Mouse (Mus musculus) lung, embryonic 14.5 days (tissue): ENCODE results near the gene Abcb9. TPM values are rescaled to one million over a fixed set of nuclear protein-coding genes. Genes with fewer than 3 reads are reported as not detected.

Experiments used
- ATAC-seq: fragments of 200-750 bp; cut with Nextera tagmentation; 2 replicates; pipeline ENCODE4 v1.8.0; 2017; ENCODE audit warnings: mild to moderate bottlenecking, moderate TSS enrichment, moderate library complexity; ENCODE audit not compliant: insufficient read depth
- DNase-seq: peaks from one replicate; pipeline ENCODE4 v3.0.0-alpha.2; 2015
- H3K27ac ChIP-seq: fragments of 300-500 bp; sonication (generic); 2 replicates; pipeline ENCODE4 v1.5.1; 2014; ENCODE audit warnings: low read depth, mild to moderate bottlenecking, moderate library complexity
- H3K27me3 ChIP-seq: fragments of 300-500 bp; sonication (generic); 2 replicates; pipeline ENCODE4 v1.6.1; 2014; ENCODE audit warnings: low read length, control low read depth; ENCODE audit not compliant: insufficient read depth
- H3K36me3 ChIP-seq: fragments of 300-500 bp; sonication (generic); 2 replicates; pipeline ENCODE4 v1.6.1; 2014; ENCODE audit warnings: control low read depth; ENCODE audit not compliant: insufficient read depth
- H3K4me1 ChIP-seq: fragments of 300-500 bp; sonication (generic); 2 replicates; pipeline ENCODE4 v1.6.1; 2014; ENCODE audit warnings: antibody characterized with exemption, control low read depth; ENCODE audit not compliant: insufficient read depth
- H3K4me2 ChIP-seq: fragments of 300-500 bp; sonication (generic); 2 replicates; pipeline ENCODE4 v1.6.1; 2014; ENCODE audit warnings: mild to moderate bottlenecking
- H3K4me3 ChIP-seq: fragments of 300-500 bp; sonication (generic); 2 replicates; pipeline ENCODE4 v1.5.1; 2014; ENCODE audit warnings: low read depth, low read length
- H3K9ac ChIP-seq: fragments of 300-500 bp; sonication (generic); 2 replicates; pipeline ENCODE4 v1.6.1; 2014
- H3K9me3 ChIP-seq: fragments of 300-500 bp; sonication (generic); 2 replicates; pipeline ENCODE4 v1.6.1; 2016; ENCODE audit warnings: low read depth, low read length, control low read depth
- CTCF ChIP-seq: IDR thresholded peaks from 2 replicates; pipeline ENCODE4 v1.5.1; 2016; ENCODE audit warnings: antibody characterized with exemption, low read depth
- WGBS: fragments of 180-500 bp; shearing (Covaris S2); extraction: QIAGEN DNeasy Blood & Tissue Kit; methylation state at CpG from one replicate; pipeline ENCODE4 v1.1.7; 2014; 5-methylcytosine and 5-hydroxymethylcytosine counted together
- polyA plus RNA-seq: library from polyadenylated mRNA; unstranded; fragments of >200 nt; fragmentation: Nextera tagmentation; extraction: Ambion mirVana; gene quantifications from 2 replicates; pipeline ENCODE4 v1.2.1, GENCODE M21; 2014

The Abcb9 gene
- polyA plus RNA-seq, 1 experiment from 2014 or later: 0.88 TPM

GRCm38 (mm10) chr5:124093120-124093794 is 2.3 kb downstream of the Abcb9 start:
- DNase-seq (peak; percentile 28), ATAC-seq (no peak)
- no peak for TF ChIP-seq CTCF
- H3K4me2 ChIP-seq: no peak overlapping the region
- no peaks in the 10 kb centered on the region for H3K9me3 ChIP-seq
- no peak overlapping the region for H3K27ac ChIP-seq
- H3K36me3 ChIP-seq: no peaks in the 10 kb centered on the region
- H3K4me3 ChIP-seq: no peak overlapping the region
- no peaks in the 10 kb centered on the region for H3K4me1 ChIP-seq
- H3K9ac ChIP-seq: no peak overlapping the region
- 59% methylated on average over 11 of the region's 11 CpGs for WGBS
- H3K27me3 ChIP-seq: no peaks in the 10 kb centered on the region

- Histone ChIP-seq H3K4me1 (no peaks in the 10 kb centered on the region), H3K9me3 (no peaks in the 10 kb centered on the region), H3K9ac (no peak overlapping the region), H3K36me3 (no peaks in the 10 kb centered on the region), H3K4me2 (no peak overlapping the region), H3K27ac (no peak overlapping the region), H3K4me3 (no peak overlapping the region), H3K27me3 (no peaks in the 10 kb centered on the region)
- WGBS: 33% methylated on average over 9 of the region's 9 CpGs
- ATAC-seq: 0 out of 2 replicates have a peak, but pooled peaks have one; percentile 10
- peak; percentile 46 for DNase-seq
- TF ChIP-seq CTCF: no peak
Observed at GRCm38 (mm10) chr5:124091951-124092406, 3.6 kb downstream of the Abcb9 start.

GRCm38 (mm10) chr5:124089868-124090267 is 5.7 kb downstream of the Abcb9 start:
- no peaks in the 10 kb centered on the region for H3K27me3 ChIP-seq
- H3K9me3 ChIP-seq: no peaks in the 10 kb centered on the region
- no peaks in the 10 kb centered on the region for H3K4me1 ChIP-seq
- TF ChIP-seq CTCF: no peak
- H3K4me2 ChIP-seq: no peak overlapping the region
- no peaks in the 10 kb centered on the region for H3K36me3 ChIP-seq
- H3K4me3 ChIP-seq: no peak overlapping the region
- WGBS: 77% methylated on average over 23 of the region's 23 CpGs
- H3K9ac ChIP-seq: no peak overlapping the region
- no peak for DNase-seq
- no peak overlapping the region for H3K27ac ChIP-seq
- no peak for ATAC-seq

- Histone ChIP-seq H3K27me3 (no peaks in the 10 kb centered on the region), H3K4me1 (no peaks in the 10 kb centered on the region), H3K9me3 (no peaks in the 10 kb centered on the region), H3K4me3 (no peak overlapping the region), H3K36me3 (no peaks in the 10 kb centered on the region), H3K9ac (no peak overlapping the region), H3K4me2 (no peak overlapping the region), H3K27ac (no peak overlapping the region)
- DNase-seq (no peak), ATAC-seq (no peak)
- WGBS: 75% methylated on average over 4 of the region's 4 CpGs
- TF ChIP-seq CTCF: no peak
Observed at GRCm38 (mm10) chr5:124086876-124087275, 8.7 kb downstream of the Abcb9 start.

- WGBS: 70% methylated on average over 3 of the region's 3 CpGs
- ATAC-seq (no peak), DNase-seq (no peak)
- no peak for TF ChIP-seq CTCF
- Histone ChIP-seq H3K4me3 (no peak overlapping the region), H3K4me1 (no peaks in the 10 kb centered on the region), H3K27me3 (no peaks in the 10 kb centered on the region), H3K4me2 (no peak overlapping the region), H3K36me3 (no peaks in the 10 kb centered on the region), H3K27ac (no peak overlapping the region), H3K9ac (no peak overlapping the region), H3K9me3 (no peaks in the 10 kb centered on the region)
Observed at GRCm38 (mm10) chr5:124085513-124085912, 10.1 kb downstream of the Abcb9 start.

- Histone ChIP-seq H3K27ac (no peak overlapping the region), H3K9me3 (no peaks in the 10 kb centered on the region), H3K27me3 (no peaks in the 10 kb centered on the region), H3K4me2 (no peak overlapping the region), H3K4me1 (no peaks in the 10 kb centered on the region), H3K9ac (no peak overlapping the region), H3K4me3 (no peak overlapping the region), H3K36me3 (no peaks in the 10 kb centered on the region)
- DNase-seq (peak; percentile 90), ATAC-seq (peak; percentile 50; the same call in 1 of the 2 replicates)
- WGBS: 36% methylated on average over 11 of the region's 11 CpGs
- peak; percentile 99 for TF ChIP-seq CTCF
Observed at GRCm38 (mm10) chr5:124084588-124085173, 10.9 kb downstream of the Abcb9 start.

GRCm38 (mm10) chr5:124083850-124084587 is 11.6 kb downstream of the Abcb9 start:
- Histone ChIP-seq H3K9ac (no peak overlapping the region), H3K4me1 (no peaks in the 10 kb centered on the region), H3K36me3 (no peaks in the 10 kb centered on the region), H3K27ac (no peak overlapping the region), H3K9me3 (no peaks in the 10 kb centered on the region), H3K4me2 (no peak overlapping the region), H3K4me3 (no peak overlapping the region), H3K27me3 (no peaks in the 10 kb centered on the region)
- TF ChIP-seq CTCF: no peak
- 77% methylated on average over 14 of the region's 14 CpGs for WGBS
- no peak for ATAC-seq
- no peak for DNase-seq
